In genomic region chr17:32634972-32635314, GRCm38 (mm10) we compare ENCODE assay signal across 8 mouse cellular contexts. TPM values are rescaled to one million over a fixed set of nuclear protein-coding genes. Genes with fewer than 3 reads are reported as not detected.
A peak's percentile ranks its signal among the peaks of the same experiment; 100 is the strongest.
DNase-seq lines count a peak whose midpoint lies in the region; ATAC-seq and TF ChIP-seq lines count a peak whose summit lies in the region.

No protein-coding gene starts in this region.

- peak overlapping the region; percentile 54 for H3K4me3 ChIP-seq in gastrocnemius, adult 2 months
- peak overlapping the region; percentile 39 for H3K4me3 ChIP-seq in hindbrain, postnatal 0 days (ENCODE audit: low read length)
- H3K4me3 ChIP-seq in left cerebral cortex, adult 2 months = peak overlapping the region; percentile 44

- no peaks in the 10 kb centered on the region for H3K9me3 ChIP-seq in hindbrain, postnatal 0 days (ENCODE audit: low read length)

- H3K27ac ChIP-seq in gastrocnemius, adult 2 months = no peak overlapping the region
- peak overlapping the region; percentile 60; the same call in 1 of the 2 replicates for H3K27ac ChIP-seq in hindbrain, postnatal 0 days
- H3K27ac ChIP-seq in left cerebral cortex, adult 2 months = no peak overlapping the region

- peak overlapping the region; percentile 59 for H3K4me2 ChIP-seq in hindbrain, postnatal 0 days (ENCODE audit: low read depth, low read length)

- no peaks in the 10 kb centered on the region for H3K4me1 ChIP-seq in hindbrain, postnatal 0 days (ENCODE audit: insufficient read depth, low read length)

- intact Hi-C loops in gastrocnemius, adult 2 months (cut with DNase I) = loop anchor here (5.0 to 10.0 kb wide), 2 partner anchors 90 to 317 kb away; no protein-coding TSS in a partner anchor
- intact Hi-C loops in left cerebral cortex, adult 2 months (cut with DNase I) = loop anchor here (2.0 to 10.0 kb wide), 4 partner anchors 46 to 316 kb away; partner anchors contain the start of gene Zfp870

- no peaks in the 10 kb centered on the region for H3K36me3 ChIP-seq in hindbrain, postnatal 0 days (ENCODE audit: insufficient read depth, low read length)

- H3K27me3 ChIP-seq in hindbrain, postnatal 0 days (ENCODE audit: insufficient read depth, low read length) = no peaks in the 10 kb centered on the region

- under 1% methylated on average over 17 of the region's 17 CpGs for WGBS in hindbrain, postnatal 0 days

- peak; percentile 79 for DNase-seq in T-cell, adult 2 months (ENCODE audit: low spot score)
- peak; percentile 86 to 88 for DNase-seq in cerebellum, postnatal 36 days
- peak; percentile 76 for DNase-seq in gastrocnemius, adult 2 months
- DNase-seq in hindbrain, postnatal 0 days (ENCODE audit: low spot score) = peak; percentile 92
- peak; percentile 80 to 88 for DNase-seq in left cerebral cortex, adult 2 months (ENCODE audit: extremely low spot score in 1 of 2, low spot score in 2 of 2)
- peak; percentile 88 to 92 for DNase-seq in right cerebral cortex, adult 2 months (ENCODE audit: low spot score in 2 of 2)
- DNase-seq in urinary bladder, postnatal 14 days (ENCODE audit: low spot score) = peak; percentile 85

- peak; percentile 90 for TF ChIP-seq CTCF in gastrocnemius, adult 2 months (IDR thresholded peaks at IDR 0.05)
- TF ChIP-seq CTCF in hindbrain, postnatal 0 days (IDR thresholded peaks at IDR 0.05; ENCODE audit: low read depth) = peak; percentile 98
- TF ChIP-seq CTCF in left cerebral cortex, adult 2 months (IDR thresholded peaks at IDR 0.05) = peak; percentile 99

- peak; percentile 97 for ATAC-seq in hindbrain, postnatal 0 days
- ATAC-seq in megakaryocyte, adult 5-6 weeks (ENCODE audit: poor library complexity, severe bottlenecking) = peak; percentile 97

- peak overlapping the region; percentile 48 for H3K9ac ChIP-seq in hindbrain, postnatal 0 days (replicated peaks; ENCODE audit: low read length)

RNA-seq across cellular contexts. Expression of gene Cyp4f37, which starts 13.8 kb away (rescaled TPM):
- total RNA-seq in gastrocnemius, adult 2 months (2021) = not detected
- total RNA-seq in hindbrain, postnatal 0 days (2014; rRNA removed) = not detected in 2 replicates
- 0.53 and 0.97 TPM in 2 replicates for polyA plus RNA-seq in hindbrain, postnatal 0 days (2015; fragmentation: Nextera tagmentation; extraction: Ambion mirVana)
- total RNA-seq in left cerebral cortex, adult 2 months (2021) = not detected
- total RNA-seq in megakaryocyte, adult 5-6 weeks (2015) = not detected in 2 replicates
- total RNA-seq in megakaryocyte, adult 5-6 weeks (2017) = 1.1 TPM in 1 of 2 replicates, not detected in the other

RNA-seq across cellular contexts. Expression of gene Cyp4f40, which starts 23.8 kb away (rescaled TPM):
- total RNA-seq in gastrocnemius, adult 2 months (2021) = not detected
- total RNA-seq in hindbrain, postnatal 0 days (2014; rRNA removed) = 0.22 TPM in 1 of 2 replicates, not detected in the other
- polyA plus RNA-seq in hindbrain, postnatal 0 days (2015; fragmentation: Nextera tagmentation; extraction: Ambion mirVana) = 0.09 TPM in 1 of 2 replicates, not detected in the other
- total RNA-seq in left cerebral cortex, adult 2 months (2021) = not detected
- total RNA-seq in megakaryocyte, adult 5-6 weeks (2015) = not detected in 2 replicates
- not detected in 2 replicates for total RNA-seq in megakaryocyte, adult 5-6 weeks (2017)

RNA-seq across cellular contexts. Expression of gene Cyp4f15, which starts 50.5 kb away (rescaled TPM):
- total RNA-seq in gastrocnemius, adult 2 months (2021) = not detected
- 9.5 and 11.9 TPM in 2 replicates for total RNA-seq in hindbrain, postnatal 0 days (2014; rRNA removed)
- 4.8 and 5.5 TPM in 2 replicates for polyA plus RNA-seq in hindbrain, postnatal 0 days (2015; fragmentation: Nextera tagmentation; extraction: Ambion mirVana)
- total RNA-seq in left cerebral cortex, adult 2 months (2021) = 10 to 100 TPM; 16.4 to 20.7 TPM
- total RNA-seq in megakaryocyte, adult 5-6 weeks (2015) = not detected in 2 replicates
- not detected in 2 replicates for total RNA-seq in megakaryocyte, adult 5-6 weeks (2017)
